Mouse (Mus musculus): ENCODE data around the gene Gm34653.
"Not testable (repeated sequence)": the region's sequence is repeated elsewhere in the genome, so short reads cannot be mapped to it uniquely, and the experiment has no call there.

Gm34653 gene

DNA sequence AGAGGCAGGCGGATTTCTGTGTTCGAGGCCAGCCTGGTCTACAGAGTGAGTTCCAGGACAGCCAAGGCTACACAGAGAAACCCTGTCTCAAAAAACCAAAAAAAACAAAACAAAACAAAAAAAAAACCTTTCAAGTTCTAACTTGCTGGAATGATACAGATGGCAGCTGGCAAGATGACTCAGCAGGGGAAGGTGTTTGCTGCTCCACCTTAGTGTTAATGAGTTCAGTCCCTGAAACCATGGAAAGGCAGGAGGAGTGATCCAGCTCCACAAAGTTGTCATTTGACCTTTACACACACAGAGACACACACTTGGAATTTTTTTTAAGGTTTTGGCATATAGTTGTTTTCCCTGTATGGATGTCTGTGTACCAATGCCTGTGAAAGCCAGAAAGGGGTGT, 16.9 kb upstream of the Gm34653 start:
- DNase-seq (ENCODE audit: extremely low read depth, low read depth): not testable (repeated sequence)

DNA sequence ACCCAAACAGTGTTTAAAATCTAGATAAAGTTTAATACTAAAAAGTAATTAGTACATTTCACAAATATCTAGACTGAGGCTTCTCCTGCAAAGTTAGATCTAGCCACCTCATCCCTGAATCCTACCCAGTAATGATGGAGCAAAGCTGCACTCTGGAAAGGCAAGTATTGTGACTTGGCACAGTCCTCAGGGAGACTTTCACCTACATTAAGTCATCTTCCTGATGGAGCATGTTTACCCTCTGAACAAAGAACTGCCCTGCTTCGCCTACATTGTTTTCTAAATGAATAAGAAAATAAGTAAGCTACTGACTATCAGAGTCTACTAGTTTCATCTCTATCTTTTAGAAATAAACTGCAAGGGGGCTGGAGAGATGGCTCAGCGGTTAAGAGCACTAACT, 14.3 kb upstream of the Gm34653 start:
- no peak for DNase-seq (ENCODE audit: extremely low read depth, low read depth)

DNA sequence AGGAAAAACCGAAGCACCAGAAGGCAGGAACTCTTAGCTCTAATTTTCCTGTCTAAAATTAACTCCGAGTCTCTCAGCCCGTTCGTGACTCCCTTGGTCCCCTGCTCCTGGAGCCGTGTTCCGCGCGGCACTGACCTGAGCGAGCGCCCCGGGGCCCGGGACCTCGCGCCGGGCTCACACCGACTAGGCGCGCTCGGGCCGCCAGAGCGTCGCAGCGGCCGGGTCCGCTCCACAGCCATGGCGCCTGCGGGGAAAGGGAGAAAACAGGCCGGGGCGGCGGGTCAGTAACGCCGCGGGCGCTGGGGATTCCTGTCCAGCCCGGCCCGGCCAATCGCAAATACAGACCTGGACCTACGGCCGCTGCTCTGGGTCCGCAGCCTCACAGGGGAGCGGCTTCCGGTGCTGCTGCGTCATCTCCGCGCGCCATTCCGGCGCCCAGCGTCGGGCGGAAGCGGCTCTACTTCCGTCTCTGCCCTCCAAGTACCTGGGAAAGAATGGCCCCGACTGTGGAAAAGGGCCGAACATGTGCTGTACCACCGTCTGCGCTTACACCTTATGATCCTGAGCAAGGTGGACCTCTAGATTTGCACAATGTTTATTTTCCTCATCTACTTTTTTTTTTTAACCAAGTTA, 6.9 kb upstream of the Gm34653 start, which contains the start of gene Fbxw2:
Fbxw2 (minus strand) TSS at position 485 of the 633 bp plus-strand sequence.
- peak; percentile 88 for DNase-seq (ENCODE audit: extremely low read depth, low read depth)

DNA sequence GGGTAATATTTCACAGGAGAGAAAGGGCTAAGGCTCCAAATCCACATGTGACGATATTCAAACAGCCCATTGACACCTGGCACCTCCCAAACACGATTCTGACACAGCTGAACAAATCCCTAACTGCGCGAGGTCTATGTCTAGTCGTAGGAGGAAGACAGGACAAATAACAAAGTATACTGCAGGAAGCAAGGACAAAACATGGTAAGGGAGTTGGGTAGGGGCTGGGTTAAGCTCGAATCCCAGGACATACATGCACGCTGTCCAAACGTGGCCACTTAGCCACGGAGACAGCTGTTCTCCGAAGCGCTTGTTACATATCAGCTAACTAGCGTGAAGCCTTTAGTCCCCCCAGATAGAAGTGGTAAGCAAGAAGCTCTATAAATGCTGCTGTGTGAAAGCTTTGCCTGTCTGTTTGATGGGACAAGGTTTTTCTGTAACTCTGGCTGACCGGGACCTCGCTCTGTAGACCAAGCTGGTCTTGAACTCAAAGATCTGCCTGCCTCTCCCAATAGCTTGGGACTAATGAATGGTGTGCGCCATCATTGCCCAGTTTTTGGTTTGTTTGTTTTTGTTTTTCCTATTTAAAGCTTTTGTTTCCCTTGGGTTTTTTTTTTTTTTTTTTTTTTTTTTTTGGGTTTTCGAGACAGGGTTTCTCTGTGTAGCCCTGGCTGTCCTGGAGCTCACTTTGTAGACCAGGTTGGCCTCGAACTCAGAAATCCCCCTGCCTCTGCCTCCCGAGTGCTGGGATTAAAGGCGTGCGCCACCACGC, 6.2 kb upstream of the Gm34653 start:
- DNase-seq (ENCODE audit: extremely low read depth, low read depth): no peak

DNA sequence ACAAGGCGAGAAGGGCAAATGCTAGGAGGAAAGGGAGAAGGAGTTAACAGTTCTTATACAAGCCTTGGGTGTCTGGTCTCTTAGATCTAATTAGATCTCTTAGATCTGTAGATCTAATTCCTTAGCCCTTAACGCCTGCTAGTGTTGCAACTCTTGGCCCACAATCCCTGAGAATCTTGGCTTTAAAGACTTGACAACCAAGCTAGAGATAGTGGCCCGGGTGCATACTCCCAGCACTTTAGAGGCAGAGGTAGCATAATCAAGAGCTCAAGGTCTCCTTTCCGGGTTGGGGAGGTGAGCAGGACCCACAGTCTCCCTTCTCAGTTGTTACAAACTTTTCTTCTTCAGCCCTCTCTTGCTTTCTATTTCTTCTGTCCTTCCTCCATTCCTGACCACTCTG, 5.2 kb upstream of the Gm34653 start:
- no peak for DNase-seq (ENCODE audit: extremely low read depth, low read depth)

DNA sequence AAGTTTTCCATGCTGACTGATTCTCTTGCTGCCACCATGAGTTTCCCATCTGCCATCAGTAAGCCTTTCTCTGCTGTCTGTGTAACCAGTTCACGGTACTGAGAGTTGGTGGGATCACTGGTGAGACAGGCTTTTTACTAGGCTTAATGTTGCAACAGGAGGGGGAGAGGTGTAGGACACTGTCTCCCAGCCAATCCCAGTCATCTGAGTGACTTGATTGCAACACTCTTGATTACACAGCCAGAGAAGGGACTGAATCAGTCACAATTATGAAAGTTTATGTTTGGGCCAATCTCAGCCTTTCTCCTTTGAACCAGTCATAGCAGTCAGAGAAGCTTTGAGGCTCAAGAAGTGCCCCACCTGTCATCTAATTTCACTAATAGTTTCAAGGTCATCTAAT, 4.8 kb upstream of the Gm34653 start:
- no peak for DNase-seq (ENCODE audit: extremely low read depth, low read depth)

DNA sequence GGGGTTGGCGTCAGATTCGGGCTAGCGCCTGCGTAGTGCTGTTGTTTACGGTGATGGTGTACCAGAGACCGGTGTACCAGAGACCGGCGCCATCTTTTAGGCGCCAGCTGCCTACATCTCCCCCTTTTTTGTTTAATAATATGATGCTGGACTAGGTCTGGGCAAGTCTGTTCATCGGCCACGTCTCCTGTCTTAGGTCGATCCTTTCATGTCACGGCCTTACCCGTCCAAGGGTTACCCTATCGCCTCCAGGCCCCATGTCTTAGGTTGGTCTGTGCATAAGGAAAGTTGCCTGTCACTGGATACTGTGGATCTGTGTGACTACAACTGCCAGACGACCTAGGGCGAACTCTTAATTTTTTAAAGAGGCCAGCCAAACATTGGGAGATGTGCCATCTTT, 2.7 kb upstream of the Gm34653 start:
- DNase-seq (ENCODE audit: extremely low read depth, low read depth): not testable (repeated sequence)

DNA sequence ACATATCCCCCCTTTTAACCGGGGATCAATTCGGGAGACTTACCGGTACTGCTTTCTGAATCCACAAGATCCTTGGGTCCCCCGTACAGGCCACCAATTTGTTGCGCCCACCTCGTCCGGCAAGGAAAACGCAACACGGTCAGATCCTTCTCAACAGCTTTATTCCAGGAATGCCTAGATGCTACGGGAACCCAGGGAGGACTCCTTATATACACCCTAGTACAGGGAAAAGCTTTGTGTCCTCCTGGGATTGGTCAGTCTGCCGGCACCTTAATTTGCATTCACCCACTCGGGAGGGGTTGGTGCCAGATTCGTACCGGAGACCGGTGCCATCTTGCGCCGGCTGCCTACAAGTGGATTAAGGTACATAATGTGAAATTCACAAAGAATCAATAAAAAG, 817 bp downstream of the Gm34653 start:
- DNase-seq (ENCODE audit: extremely low read depth, low read depth): peak; percentile 66

DNA sequence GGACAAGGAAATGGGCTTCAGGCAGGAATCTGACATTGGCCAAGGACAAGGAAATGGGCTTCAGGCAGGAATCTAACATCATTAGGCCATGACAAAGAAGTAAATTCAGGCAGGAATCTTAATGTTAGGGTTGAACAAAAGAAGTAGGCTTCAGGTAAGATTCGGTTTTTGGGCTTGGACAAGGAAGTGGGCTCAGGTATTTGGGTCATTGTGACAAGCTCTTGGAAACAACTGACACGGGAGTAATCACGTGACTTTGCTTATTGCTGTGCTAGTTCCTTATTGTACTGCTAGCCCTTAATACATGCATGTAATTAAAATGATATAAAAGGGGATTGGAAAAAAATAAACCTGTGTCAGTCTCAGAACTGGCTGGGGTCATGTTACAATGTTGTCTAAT, 2.9 kb downstream of the Gm34653 start:
- no peak for DNase-seq (ENCODE audit: extremely low read depth, low read depth)

DNA sequence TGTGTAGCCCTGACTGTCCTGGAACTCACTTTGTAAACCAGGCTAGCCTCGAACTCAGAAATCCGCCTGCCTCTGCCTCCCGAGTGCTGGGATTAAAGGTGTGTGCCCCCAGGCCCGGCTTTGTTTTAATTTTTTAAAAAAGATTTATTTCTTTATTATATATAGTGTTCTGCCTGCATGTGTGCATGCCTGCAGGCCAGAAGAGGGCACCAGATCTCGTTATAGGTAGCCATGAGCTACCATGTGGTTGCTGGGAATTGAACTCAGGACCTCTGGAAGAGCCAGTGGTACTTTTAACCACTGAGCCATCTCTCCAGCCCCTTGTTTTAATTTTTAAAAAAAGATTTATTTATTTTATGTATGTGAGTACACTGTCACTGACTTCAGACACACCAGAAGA, 7.3 kb downstream of the Gm34653 start:
- not testable (repeated sequence) for DNase-seq (ENCODE audit: extremely low read depth, low read depth)

DNA sequence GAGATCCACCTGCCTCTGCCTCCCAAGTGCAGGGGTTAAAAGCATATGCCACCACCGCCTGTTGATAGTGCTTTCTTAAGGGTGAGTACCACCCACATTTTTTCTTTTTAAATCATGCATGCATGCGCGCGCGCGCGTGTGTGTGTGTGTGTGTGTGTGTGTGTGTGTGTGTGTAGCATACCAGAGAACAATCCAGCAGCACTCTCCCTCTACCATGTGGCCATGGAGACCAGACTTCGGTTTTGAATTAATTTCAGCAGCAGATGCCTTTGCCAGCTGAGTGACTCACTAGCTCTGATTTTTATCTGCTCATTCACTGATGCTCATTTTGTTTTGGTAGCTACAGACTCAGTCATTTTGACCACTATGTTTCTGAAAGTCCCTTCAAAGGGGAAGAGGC, 8.9 kb downstream of the Gm34653 start:
- DNase-seq (ENCODE audit: extremely low read depth, low read depth): no peak

DNA sequence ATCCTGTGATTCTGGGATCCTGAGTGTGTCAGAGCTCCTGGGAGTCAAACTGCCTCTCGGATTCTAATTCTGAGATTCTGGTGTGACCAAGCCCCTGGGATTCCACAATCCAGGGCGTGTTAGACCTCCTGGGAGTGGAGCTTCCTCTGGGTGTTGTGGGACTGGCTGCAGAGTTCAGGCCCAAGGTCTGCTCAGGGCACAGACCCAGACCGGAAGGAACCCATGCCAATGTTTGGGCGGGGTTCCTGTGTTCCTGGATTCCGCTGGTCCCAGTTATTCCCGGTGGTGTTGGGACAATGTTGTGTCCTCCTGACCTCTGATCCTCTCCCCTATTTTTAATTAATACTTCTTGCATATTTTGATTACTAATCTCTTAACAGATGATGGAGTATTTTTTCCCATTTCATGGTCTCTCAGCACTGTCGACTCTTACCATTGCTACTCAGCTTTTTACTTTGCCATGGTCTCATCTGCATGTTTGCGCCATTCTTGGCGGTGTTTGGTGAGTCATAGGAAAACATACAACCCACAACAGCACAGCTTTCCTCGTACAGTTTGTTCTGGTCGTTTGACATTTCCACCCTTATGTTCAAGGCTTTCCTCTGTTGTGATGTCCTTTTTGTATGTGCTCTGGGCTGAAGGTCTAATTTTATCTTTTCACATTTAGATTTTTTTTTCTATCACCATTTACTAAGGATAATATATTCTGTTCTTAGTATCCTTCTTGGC, 10.6 kb downstream of the Gm34653 start:
- DNase-seq (ENCODE audit: extremely low read depth, low read depth): no peak

DNA sequence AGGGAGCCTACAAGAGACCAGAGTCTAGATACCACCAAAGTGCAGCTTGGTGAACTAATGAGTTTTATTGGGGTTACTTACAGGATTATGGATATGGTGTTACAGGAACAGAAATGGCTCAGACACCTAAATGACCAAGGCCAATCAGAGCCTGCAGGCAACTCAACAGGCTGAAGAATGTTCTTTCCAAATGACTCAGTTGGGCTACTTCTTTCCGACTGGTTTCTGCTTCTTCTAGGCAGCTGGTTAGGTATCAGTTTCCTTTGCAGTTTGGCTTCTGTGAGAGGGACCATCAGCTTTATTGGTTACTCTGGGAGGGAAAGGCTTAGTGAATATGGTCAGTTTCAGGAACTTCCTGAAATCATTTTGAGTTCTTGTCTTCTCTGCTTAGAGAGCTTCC, 14.9 kb downstream of the Gm34653 start:
- no peak for DNase-seq (ENCODE audit: extremely low read depth, low read depth)

DNA sequence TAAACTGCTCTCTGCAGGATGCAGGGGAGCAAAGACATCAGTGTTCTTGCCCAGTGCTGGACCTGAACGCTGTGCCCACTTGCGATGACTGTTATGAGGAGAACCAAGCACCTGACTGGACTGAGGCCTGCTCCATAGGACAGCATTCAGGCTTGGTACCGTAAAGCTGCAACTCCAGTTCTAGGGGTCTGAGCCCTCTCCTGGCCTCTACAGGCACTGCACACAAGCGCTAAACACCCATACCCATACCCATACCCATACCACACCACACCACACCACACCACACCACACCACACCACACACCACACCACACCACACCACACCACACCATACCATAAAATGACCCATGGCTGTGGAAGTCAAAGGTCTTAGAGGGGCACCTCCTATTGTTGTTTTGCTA, 22.5 kb downstream of the Gm34653 start:
- DNase-seq (ENCODE audit: extremely low read depth, low read depth): no peak

DNA sequence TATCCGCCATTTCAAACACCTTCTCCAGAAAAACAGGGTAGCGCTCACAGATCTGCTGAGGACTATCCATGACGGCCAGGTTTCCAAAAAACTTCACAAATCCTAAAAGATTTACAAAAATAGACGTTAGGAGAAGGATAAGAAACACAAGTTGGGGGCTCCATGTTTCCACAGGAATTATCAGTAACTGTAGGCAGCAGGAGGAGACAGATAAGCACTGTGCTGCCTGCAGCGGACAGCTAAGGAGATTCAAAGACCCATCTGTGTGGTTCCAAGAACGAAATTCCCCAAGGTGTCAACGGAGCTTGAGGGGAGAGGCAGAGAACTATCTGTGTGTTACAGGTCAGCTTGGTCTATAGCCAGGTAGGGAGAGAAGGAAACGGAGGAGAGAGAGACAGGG, 24.9 kb downstream of the Gm34653 start:
- DNase-seq (ENCODE audit: extremely low read depth, low read depth): no peak

DNA sequence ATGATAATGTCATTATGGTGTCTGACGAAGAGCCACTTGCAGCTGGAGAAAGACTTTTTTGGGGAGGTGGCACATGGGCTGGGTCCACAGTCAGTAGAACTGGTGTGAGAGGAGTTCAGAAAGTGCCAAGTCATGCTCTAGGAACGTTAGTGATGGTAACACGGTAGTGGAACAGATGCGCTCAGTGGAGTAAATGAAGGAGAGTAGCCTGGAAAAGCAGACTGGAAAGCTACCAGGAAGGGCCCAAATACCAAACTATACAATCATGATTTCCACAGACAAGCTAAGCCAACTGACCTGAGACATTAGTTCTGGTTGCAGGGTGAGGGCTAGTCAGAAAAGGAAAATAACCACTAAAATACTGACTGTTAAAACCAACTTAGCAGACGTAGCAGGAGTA, 36.9 kb downstream of the Gm34653 start:
- peak; percentile 86 for DNase-seq (ENCODE audit: extremely low read depth, low read depth)

DNA sequence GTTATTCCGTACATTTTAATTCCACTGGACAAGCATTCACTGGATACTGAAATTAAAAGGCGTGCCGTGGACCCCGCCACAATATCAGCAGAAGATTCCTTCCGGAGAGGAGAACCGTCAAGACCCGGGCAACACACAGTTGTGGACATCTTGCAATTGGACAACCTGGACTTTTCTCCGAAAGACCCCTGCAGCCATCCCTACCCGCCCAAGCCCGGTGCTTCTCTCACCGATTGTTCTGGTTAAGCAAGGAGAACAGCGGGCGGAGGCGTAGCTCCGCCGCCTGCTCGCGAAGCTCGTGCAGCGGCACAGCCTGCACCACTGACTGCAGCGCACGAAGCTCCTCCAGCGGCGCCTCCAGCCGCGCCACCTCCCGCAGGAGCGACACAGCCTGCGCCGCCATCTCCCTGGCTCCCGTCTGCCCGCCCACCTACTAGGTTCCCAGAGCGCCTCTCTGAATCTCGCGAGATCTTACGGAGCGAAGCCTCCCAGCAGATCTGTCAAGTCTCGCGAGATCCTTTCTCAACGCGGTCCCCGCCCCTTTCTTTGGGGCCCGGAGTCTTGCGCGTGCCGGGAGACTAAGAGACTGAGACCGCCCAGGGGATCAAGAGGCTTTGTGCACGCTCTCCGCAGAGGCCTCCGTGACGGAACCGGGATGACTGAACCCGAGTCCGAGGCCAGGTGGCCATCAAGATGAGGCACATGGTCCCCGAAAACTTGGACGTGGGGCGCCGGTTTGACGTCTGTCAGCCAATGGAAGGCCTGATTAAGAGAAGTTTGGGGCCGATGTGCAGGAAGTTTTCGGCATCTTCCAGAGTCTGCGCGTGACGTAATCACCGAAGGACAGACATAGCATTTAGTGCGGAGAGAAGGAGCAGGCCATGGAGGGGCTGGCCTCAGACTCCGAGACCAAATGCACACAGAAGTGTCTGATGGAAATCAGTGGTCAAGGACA, 38.0 kb downstream of the Gm34653 start:
- DNase-seq (ENCODE audit: extremely low read depth, low read depth): peak; percentile 98

DNA sequence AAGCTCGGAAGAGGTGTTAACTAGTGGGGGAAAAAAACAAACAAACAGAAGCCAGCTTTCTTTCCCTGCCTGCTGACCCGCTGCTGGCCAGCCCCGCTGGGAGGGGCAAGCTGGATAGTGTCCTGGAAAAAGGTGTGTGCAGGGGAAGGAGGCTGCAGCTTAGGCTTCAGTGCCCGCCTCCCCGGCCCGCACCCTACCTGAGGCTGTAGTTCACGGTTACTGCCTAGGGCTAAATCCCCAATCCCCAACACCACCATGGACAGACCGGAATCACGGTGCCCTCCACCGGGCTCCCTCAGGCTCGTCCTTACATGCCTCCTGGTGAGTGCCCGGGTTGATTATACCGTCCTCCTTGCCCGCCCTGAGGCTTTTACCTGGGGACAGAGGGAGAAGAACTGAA, 41.5 kb downstream of the Gm34653 start, which contains the start of gene Cutal:
Cutal (plus strand) TSS at position 126 of the 400 bp plus-strand sequence.
- DNase-seq (ENCODE audit: extremely low read depth, low read depth): no peak

DNA sequence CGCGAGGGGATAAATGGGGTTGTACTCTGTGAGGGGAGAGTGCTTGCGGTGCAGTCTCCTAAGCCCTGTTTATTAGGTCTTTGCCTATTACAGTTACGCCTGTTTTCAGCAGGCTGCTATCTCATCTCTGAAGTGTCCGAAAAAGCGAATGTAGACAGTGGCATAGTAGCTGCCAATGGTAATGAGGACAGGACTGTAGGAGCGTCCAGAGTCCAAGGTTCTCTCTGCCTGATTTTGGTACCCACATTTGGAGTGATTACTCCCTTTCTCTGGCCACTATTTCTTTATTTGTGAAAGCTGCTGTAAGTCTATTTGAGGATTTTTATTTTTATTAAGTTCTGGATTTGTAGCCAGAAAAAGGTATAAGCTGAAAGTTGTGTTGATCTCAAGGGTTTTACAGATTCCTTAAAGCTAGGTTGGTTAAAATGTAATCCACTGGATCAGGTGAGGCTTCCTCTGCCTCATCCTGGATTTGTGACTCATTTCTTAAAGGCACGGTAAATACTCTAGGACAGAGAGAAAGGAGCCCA, 42.1 kb downstream of the Gm34653 start, which contains the start of gene Psmd5:
Psmd5 (minus strand) TSS at position 153 of the 530 bp plus-strand sequence.
- no peak for DNase-seq (ENCODE audit: extremely low read depth, low read depth)

DNA sequence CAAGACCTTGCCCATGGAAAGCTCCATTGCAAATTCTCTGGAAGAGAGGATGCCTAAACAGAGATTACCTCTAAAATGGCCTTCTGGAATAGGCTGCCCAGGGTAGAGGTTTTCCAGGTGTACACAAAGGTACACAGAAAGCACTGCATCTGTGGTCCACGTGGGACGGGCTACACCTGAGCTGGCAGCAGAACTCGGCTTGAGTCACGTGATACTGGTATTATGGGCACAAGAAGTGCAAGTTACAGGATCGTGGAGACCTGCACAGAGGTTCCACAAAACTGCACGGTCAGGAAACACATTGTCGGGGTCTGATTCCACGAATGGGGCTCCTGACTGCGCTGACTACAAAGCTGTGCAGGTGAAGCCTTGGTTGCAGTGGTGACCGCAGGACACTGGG, 47.2 kb downstream of the Gm34653 start:
- no peak for DNase-seq (ENCODE audit: extremely low read depth, low read depth)

DNA sequence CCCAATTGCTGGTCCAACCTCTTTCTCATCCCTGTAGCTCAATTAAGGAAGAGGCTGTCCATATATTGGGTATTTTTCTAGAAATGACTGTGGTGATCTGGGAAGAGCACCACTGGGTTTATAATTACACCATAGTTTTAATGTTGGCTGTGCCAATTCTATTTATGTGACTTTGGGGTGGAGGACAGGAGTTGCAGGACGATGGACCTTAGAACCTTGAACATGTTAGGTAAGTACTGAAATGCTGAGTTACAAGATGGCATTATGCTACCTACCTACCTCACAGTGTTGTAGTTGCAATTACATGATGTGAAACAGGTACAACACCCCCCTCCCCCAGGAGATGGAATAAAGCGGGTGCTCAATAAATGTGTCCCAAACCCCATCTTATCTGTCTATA, 50.0 kb downstream of the Gm34653 start:
- DNase-seq (ENCODE audit: extremely low read depth, low read depth): no peak
